Mouse (Mus musculus) effector memory CD4-positive, alpha-beta T cell, adult 7 months (primary cell): ENCODE measurements around the gene Notch2. TPM values are rescaled to one million over a fixed set of nuclear protein-coding genes. Genes with fewer than 3 reads are reported as not detected.

Experiments
- polyA plus RNA-seq: library from polyadenylated mRNA; unstranded; fragments of 100-300 nt; shearing (Covaris generic); gene quantifications from one replicate; pipeline ENCODE4 v1.2.1, GENCODE M21; 2017

Notch2 gene
- 27.0 TPM for polyA plus RNA-seq

GRCm38 (mm10) chr3:98013401-98014281, at the start of gene Notch2:
TSS of gene Notch2 (plus strand) at chr3:98013527.

GRCm38 (mm10) chr3:98160330-98160729, 147.0 kb downstream of the Notch2 start, which contains the start of gene Adam30:
TSS of gene Adam30 (plus strand) at chr3:98160630.

Other genes starting within 250 kb of the Notch2 start
- gene Pde4dip, start 124.8 kb upstream of the Notch2 start, polyA plus RNA-seq: 25.1 TPM
- gene Sec22b, start 112.3 kb upstream of the Notch2 start, polyA plus RNA-seq: 80.1 TPM
- not detected for gene Adam30, start 147.1 kb downstream of the Notch2 start, polyA plus RNA-seq
- gene Reg4, start 208.6 kb downstream of the Notch2 start, polyA plus RNA-seq: not detected